Mouse (Mus musculus) adrenal gland, postnatal 14 days (tissue): ENCODE results near the gene Osbpl9. TPM values are rescaled to one million over a fixed set of nuclear protein-coding genes. Genes with fewer than 3 reads are reported as not detected.
A peak's percentile ranks its signal among the peaks of the same experiment; 100 is the strongest.

Experiments
- DNase-seq: peaks from one replicate; pipeline ENCODE4 v3.0.0; 2021; ENCODE audit warnings: mixed read lengths
- total RNA-seq: library from RNA; stranded (reverse); gene quantifications from 2 replicates; pipeline ENCODE4 v1.2.3, GENCODE M21; 2021

Osbpl9 gene
- total RNA-seq, 1 experiment from 2014 or later = 128 TPM

DNA sequence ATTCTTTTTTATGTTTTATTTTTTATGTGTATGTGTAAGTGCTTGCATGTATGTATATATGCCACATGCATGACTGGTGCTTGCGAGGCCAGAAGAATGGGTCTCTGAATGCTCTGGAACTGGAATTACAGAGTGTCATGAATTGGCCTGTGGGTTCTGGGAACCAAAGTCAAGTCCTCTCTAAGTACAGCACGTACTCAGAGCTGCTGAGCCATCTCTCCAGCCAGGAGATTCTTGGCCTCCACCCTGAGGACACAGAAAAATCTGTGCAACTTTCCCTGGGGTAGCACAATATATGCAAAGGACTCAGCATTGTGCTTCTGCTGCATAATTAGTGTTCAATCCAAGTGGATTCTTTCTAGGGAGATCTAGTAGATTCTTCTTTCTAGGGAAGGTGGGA lies 8.2 kb upstream of the Osbpl9 start:
- DNase-seq = peak; percentile 27

DNA sequence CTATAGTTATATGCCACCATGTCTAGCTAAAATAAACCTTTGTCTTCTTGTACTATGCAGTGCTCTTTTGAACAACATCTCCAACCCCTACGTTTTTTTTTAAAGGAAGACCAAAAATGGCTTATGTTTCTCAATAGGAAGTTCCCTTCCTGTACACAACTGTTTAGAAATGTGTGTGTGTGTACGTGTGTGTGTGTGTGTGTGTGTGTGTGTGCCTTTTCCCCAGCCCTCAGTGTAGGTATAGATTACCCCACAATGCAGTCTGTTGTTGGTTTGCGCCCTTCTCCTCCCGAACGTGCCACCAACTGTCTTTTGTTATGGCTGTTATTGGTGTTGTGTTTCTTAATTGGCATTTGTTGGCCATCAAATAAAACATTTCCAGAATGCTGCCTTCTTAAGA lies 5.5 kb upstream of the Osbpl9 start:
- no peak for DNase-seq

DNA sequence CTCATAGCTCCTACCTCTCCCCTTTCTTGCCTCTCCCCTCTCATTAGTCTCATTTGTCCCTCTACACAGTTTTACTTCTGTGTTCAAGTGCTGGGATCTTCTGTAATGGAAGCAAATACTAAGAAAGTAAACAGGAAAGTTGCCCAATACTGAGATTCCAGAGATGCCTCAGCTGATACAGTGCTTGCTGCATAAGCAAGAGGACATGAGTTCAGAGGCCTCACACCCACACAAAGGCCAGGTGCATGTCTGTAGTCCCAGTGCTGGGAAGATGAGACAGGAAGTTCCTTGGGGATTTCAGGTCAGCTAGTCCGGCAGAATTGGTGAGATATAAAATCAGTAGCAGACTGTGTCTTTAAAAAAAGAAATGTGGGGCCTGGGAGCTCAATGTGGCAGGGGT lies 2.3 kb upstream of the Osbpl9 start:
- no peak for DNase-seq

- DNase-seq = no peak
Measured at GRCm38 (mm10) chr4:109203931-109204330, 1.9 kb upstream of the Osbpl9 start.

DNA sequence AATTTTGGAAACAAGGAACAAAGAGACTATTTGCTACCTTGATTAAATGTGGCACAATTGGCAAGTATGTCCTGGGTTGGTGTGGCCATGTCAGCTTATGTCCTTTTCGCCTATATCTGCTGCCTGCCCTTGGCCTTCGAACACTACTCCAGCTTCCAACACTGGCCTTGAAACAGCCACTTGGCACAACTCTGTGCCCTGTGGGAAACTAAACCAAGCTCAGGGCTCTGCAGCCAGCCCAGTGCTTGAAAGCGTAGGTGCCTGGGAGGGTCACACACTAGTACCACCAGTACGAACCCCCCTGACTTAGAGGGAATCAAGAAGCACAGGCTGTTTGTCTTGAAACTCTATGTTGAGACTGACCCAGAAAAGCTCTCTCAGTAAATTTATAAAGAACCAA lies 3.0 kb downstream of the Osbpl9 start:
- peak; percentile 67 for DNase-seq

GRCm38 (mm10) chr4:109195900-109196629 lies 6.0 kb downstream of the Osbpl9 start:
- no peak for DNase-seq

DNA sequence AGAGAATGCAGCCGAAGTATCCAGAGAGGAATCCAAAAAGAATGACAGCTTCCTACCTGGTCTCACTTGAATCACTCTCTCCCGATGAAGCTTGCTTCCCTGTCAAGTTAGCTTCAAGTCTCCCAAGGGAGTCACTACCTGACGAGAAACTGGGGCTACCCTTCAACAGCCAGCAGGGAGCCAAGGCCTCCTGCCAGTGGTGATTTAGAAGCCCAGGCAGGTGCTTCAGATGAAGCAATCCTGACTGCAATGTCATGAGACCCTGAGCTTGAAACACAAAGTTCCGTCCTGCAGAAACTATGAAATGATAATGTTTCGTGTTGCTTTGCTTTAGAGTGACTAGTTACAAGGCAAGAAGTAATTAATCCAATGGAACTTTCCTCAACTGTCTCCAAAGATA lies 8.2 kb downstream of the Osbpl9 start:
- DNase-seq = no peak

DNA sequence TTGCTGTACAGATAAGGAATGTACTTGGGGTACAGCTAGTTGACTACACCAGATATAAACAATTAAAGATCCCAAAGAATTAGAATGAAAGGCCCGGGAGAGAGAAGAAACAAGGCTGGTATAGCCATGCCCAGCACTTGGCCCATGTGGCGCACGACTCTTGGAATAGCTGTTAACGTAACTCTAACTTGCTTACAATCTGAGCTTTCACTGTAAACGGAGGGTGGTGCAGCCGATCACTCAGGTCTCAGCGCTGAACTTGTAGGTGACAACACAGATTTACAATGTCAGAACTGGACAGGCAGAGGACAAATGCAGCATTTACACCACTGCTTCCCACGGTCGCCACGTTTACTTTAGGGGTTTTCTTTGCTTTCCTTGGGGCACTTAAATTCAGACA lies 10.5 kb downstream of the Osbpl9 start:
- DNase-seq = no peak

GRCm38 (mm10) chr4:109185616-109186405 lies 16.3 kb downstream of the Osbpl9 start:
- no peak for DNase-seq

GRCm38 (mm10) chr4:109175677-109176076 lies 26.4 kb downstream of the Osbpl9 start:
- no peak for DNase-seq

- peak; percentile 55 for DNase-seq
Measured at GRCm38 (mm10) chr4:109173775-109174440, 28.2 kb downstream of the Osbpl9 start.

- DNase-seq = no peak
Measured at GRCm38 (mm10) chr4:109173369-109173768, 28.7 kb downstream of the Osbpl9 start.

- DNase-seq = peak; percentile 91
Measured at GRCm38 (mm10) chr4:109165521-109166173, 36.4 kb downstream of the Osbpl9 start.

GRCm38 (mm10) chr4:109156481-109157261 lies 45.4 kb downstream of the Osbpl9 start:
- peak; percentile 56 for DNase-seq

DNA sequence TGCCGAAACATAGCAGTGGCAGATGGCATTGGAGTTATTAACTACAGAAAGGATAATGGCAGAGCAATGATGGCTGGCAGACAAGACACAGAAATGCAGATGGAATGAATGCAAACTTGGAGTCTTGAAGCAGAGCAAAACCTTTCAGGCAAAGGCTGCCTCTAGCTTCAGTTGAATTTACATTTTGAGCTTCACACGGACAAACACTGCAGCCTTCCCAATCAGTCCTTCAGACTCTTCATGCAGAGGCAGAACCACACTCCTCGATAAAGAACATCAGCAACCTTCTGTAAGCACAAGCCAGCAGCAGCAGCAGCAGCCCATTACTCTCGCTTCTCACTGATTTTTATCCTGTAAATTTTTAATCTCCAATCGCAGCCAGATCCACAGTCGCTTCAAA lies 46.0 kb downstream of the Osbpl9 start:
- no peak for DNase-seq

- peak; percentile 22 for DNase-seq
Measured at GRCm38 (mm10) chr4:109150214-109150613, 51.9 kb downstream of the Osbpl9 start.

GRCm38 (mm10) chr4:109149411-109149810 lies 52.7 kb downstream of the Osbpl9 start:
- no peak for DNase-seq

GRCm38 (mm10) chr4:109147278-109148038 lies 54.6 kb downstream of the Osbpl9 start:
- DNase-seq = peak; percentile 77

DNA sequence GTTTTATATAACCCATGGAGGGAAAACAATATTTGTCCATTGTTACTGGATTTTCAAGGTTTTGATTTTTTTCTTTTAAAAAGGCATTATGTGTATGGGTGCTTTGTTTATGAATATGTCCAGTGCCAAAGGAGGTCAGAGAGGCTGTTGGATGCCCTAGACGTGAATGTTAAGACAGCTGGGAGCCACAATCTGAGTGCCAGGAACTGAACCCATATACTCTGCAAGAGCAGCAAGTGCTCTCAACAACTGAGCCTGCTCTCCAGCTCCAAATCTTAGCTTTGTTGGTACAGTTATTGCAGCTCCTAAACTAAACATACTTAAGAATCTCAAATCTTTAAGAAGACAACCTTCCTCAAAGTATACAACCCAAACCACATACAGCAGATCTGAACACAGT lies 59.0 kb downstream of the Osbpl9 start:
- DNase-seq = no peak

- no peak for DNase-seq
Measured at GRCm38 (mm10) chr4:109138551-109138950, 63.5 kb downstream of the Osbpl9 start.
